Mouse (Mus musculus): Measurements from ENCODE around the gene Olfr1230. TPM values are rescaled to one million over a fixed set of nuclear protein-coding genes. Genes with fewer than 3 reads are reported as not detected.

Gene Olfr1230
- not detected in 2 replicates for polyA plus RNA-seq (2014; fragmentation: Nextera tagmentation; extraction: Ambion mirVana)

DNA sequence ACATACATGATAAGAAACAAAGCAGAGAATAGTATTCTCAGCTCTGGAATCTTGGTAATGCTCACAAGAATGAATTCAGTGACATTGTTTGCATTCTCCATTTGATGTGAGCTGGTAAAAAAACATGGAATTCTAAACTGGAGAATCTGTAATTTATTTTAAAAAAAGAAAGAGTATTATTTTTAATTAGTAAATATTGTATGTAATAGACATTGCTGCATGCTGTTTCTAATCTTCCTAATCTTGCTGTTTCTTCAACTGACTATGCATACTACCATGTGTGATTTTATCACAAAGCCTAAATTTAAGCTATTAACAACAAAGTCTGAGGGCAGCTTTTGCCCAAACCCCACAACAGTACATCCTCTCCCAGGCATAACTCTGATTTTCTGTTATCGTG lies at the start of gene Olfr1230:
TSS of gene Olfr1230 (minus strand) at position 101 of the 400 bp plus-strand sequence.
- Histone ChIP-seq H3K27me3 (ENCODE audit: control insufficient read depth, insufficient read depth, low read length) (no peaks in the 10 kb centered on the region), H3K4me2 (ENCODE audit: low read depth, severe bottlenecking) (no peak within 1 kb of the TSS), H3K9me3 (ENCODE audit: control insufficient read depth, low read length) (no peaks in the 10 kb centered on the region), H3K36me3 (ENCODE audit: control insufficient read depth, insufficient read depth, low read length) (no peaks in the 10 kb centered on the region), H3K9ac (ENCODE audit: low read length) (no peak within 1 kb of the TSS), H3K4me1 (ENCODE audit: control insufficient read depth, insufficient read depth, low read length) (no peaks in the 10 kb centered on the region), H3K27ac (replicated peaks; ENCODE audit: low read depth, low read length) (no peak within 1 kb of the TSS), H3K4me3 (ENCODE audit: low read depth, low read length) (no peak within 1 kb of the TSS)
- no peak for DNase-seq (ENCODE audit: low spot score)
- no peak for ATAC-seq (ENCODE audit: insufficient number of reproducible peaks, low FRiP score, low TSS enrichment, low read depth)
- whole genome bisulfite sequencing: 96% methylated on average over 1 of the region's 1 CpGs

- H3K4me3 ChIP-seq (ENCODE audit: low read depth, low read length): no peak within 1 kb of the TSS
- H3K36me3 ChIP-seq (ENCODE audit: control insufficient read depth, insufficient read depth, low read length): no peaks in the 10 kb centered on the region
- H3K4me1 ChIP-seq (ENCODE audit: control insufficient read depth, insufficient read depth, low read length): no peaks in the 10 kb centered on the region
- DNase-seq (ENCODE audit: low spot score) (no peak), ATAC-seq (ENCODE audit: insufficient number of reproducible peaks, low FRiP score, low TSS enrichment, low read depth) (no peak)
- no peaks in the 10 kb centered on the region for H3K9me3 ChIP-seq (ENCODE audit: control insufficient read depth, low read length)
- H3K4me2 ChIP-seq (ENCODE audit: low read depth, severe bottlenecking): no peak within 1 kb of the TSS
- H3K9ac ChIP-seq (ENCODE audit: low read length): no peak within 1 kb of the TSS
- no peaks in the 10 kb centered on the region for H3K27me3 ChIP-seq (ENCODE audit: control insufficient read depth, insufficient read depth, low read length)
- no peak within 1 kb of the TSS for H3K27ac ChIP-seq (replicated peaks; ENCODE audit: low read depth, low read length)
Measured at GRCm38 (mm10) chr2:89342298-89342697, 45.2 kb upstream of the Olfr1230 start, which contains the start of gene Olfr1233. Olfr1233 (minus strand) TSS chr2:89342398.

DNA sequence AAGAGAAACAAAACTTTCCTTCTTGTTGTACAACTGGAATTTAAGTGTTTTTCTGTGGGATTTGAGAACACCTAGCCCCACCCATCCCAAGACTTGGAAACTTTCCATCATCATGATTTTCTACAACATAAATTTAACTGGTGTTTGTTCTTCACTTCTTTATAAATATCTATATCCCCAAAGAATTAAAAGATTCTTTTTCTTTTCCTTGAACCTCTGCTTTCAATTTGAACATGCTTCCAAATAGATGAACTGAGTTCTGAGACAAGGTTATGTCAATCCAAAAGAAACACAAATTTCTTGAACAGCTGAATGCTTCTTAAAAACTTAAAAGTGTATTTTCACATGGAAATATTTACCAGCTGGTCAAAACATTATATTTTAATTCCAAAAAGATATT lies 32.5 kb upstream of the Olfr1230 start, which contains the start of gene Olfr1232:
TSS of gene Olfr1232 (minus strand) at position 101 of the 400 bp plus-strand sequence.
- H3K4me3 ChIP-seq (ENCODE audit: low read depth, low read length): no peak within 1 kb of the TSS
- H3K9me3 ChIP-seq (ENCODE audit: control insufficient read depth, low read length): no peaks in the 10 kb centered on the region
- no peak within 1 kb of the TSS for H3K9ac ChIP-seq (ENCODE audit: low read length)
- H3K27ac ChIP-seq (replicated peaks; ENCODE audit: low read depth, low read length): no peak within 1 kb of the TSS
- ATAC-seq (ENCODE audit: insufficient number of reproducible peaks, low FRiP score, low TSS enrichment, low read depth) (no peak), DNase-seq (ENCODE audit: low spot score) (no peak)
- H3K36me3 ChIP-seq (ENCODE audit: control insufficient read depth, insufficient read depth, low read length): no peaks in the 10 kb centered on the region
- H3K4me1 ChIP-seq (ENCODE audit: control insufficient read depth, insufficient read depth, low read length): no peaks in the 10 kb centered on the region
- H3K4me2 ChIP-seq (ENCODE audit: low read depth, severe bottlenecking): no peak within 1 kb of the TSS
- no peaks in the 10 kb centered on the region for H3K27me3 ChIP-seq (ENCODE audit: control insufficient read depth, insufficient read depth, low read length)

DNA sequence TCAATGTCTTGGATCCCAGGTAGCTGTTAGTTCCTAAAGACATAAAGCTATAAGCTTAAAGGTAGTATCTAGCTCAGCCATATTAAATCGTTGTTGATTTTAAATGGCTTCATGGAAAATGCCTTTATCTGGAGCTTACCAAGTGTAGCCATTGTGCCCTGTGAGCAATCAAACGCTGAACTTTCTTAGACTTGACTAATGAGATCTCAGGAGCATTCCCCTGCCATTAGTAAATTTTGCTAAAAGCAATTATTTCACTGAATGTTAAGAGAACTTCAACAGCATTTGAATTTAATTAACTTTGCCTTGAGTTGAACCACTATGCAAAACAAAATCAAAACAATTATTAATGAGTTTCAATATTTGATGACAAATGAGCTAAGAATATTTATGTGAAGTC lies 9.9 kb upstream of the Olfr1230 start, which contains the start of gene Olfr1231:
TSS of gene Olfr1231 (minus strand) at position 101 of the 400 bp plus-strand sequence.
- no peak for ATAC-seq (ENCODE audit: insufficient number of reproducible peaks, low FRiP score, low TSS enrichment, low read depth)
- Histone ChIP-seq H3K27me3 (ENCODE audit: control insufficient read depth, insufficient read depth, low read length) (no peaks in the 10 kb centered on the region), H3K4me1 (ENCODE audit: control insufficient read depth, insufficient read depth, low read length) (no peaks in the 10 kb centered on the region), H3K4me2 (ENCODE audit: low read depth, severe bottlenecking) (no peak within 1 kb of the TSS), H3K27ac (replicated peaks; ENCODE audit: low read depth, low read length) (no peak within 1 kb of the TSS), H3K9ac (ENCODE audit: low read length) (no peak within 1 kb of the TSS), H3K4me3 (ENCODE audit: low read depth, low read length) (no peak within 1 kb of the TSS), H3K9me3 (ENCODE audit: control insufficient read depth, low read length) (no peaks in the 10 kb centered on the region), H3K36me3 (ENCODE audit: control insufficient read depth, insufficient read depth, low read length) (no peaks in the 10 kb centered on the region)
- DNase-seq (ENCODE audit: low spot score): no peak
- WGBS: 76% methylated on average over 2 of the region's 2 CpGs

DNA sequence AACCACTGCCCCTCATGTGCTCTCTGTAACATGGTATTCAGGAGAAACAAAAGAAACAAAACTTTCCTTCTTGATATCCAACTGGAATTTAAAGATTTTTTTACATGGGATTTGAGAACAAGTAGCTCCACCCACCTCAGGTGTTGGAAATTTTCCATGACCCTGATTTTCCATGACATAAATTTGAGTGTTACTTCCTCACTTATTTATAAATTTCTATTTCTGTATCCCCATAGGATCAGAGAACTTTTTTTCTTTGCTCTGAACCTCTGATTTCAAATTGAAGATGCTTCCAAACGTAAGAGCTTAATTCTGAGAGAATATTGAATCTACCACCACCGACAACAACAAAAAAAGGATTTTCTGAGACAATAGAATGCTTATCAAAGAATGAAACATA lies 9.2 kb downstream of the Olfr1230 start, which contains the start of gene Olfr1229:
TSS of gene Olfr1229 (minus strand) at position 101 of the 400 bp plus-strand sequence.
- no peak within 1 kb of the TSS for H3K4me3 ChIP-seq (ENCODE audit: low read depth, low read length)
- no peaks in the 10 kb centered on the region for H3K9me3 ChIP-seq (ENCODE audit: control insufficient read depth, low read length)
- H3K27ac ChIP-seq (replicated peaks; ENCODE audit: low read depth, low read length): no peak within 1 kb of the TSS
- no peaks in the 10 kb centered on the region for H3K4me1 ChIP-seq (ENCODE audit: control insufficient read depth, insufficient read depth, low read length)
- WGBS: 88% methylated on average over 2 of the region's 2 CpGs
- no peak within 1 kb of the TSS for H3K9ac ChIP-seq (ENCODE audit: low read length)
- no peaks in the 10 kb centered on the region for H3K27me3 ChIP-seq (ENCODE audit: control insufficient read depth, insufficient read depth, low read length)
- no peak within 1 kb of the TSS for H3K4me2 ChIP-seq (ENCODE audit: low read depth, severe bottlenecking)
- ATAC-seq (ENCODE audit: insufficient number of reproducible peaks, low FRiP score, low TSS enrichment, low read depth) (no peak), DNase-seq (ENCODE audit: low spot score) (no peak)
- no peaks in the 10 kb centered on the region for H3K36me3 ChIP-seq (ENCODE audit: control insufficient read depth, insufficient read depth, low read length)

DNA sequence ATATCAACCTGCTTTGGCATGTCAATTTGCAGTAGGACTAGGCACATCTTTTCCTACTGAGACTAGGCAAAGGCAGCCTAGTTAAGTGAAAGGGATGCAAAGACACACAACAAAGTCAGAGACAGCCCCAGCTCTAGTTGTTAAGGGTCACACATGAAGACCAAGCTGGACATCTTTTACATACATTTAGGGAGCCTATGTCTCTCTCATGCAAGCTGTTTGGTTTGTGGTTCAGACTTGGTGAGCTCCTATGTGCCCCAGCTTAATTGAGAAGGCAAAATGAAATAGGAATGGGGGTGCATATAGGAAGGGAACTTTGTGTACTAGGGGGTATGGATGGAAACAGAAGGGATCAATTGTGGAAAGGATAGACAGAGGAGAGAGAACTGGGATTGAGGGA lies 43.1 kb downstream of the Olfr1230 start, which contains the start of gene Olfr1228:
TSS of gene Olfr1228 (minus strand) at position 101 of the 400 bp plus-strand sequence.
- Histone ChIP-seq H3K4me1 (ENCODE audit: control insufficient read depth, insufficient read depth, low read length) (no peaks in the 10 kb centered on the region), H3K4me3 (ENCODE audit: low read depth, low read length) (no peak within 1 kb of the TSS)
- ATAC-seq (ENCODE audit: insufficient number of reproducible peaks, low FRiP score, low TSS enrichment, low read depth): no peak

More for the DNA sequence above, 43.1 kb downstream of the Olfr1230 start, which contains the start of gene Olfr1228:
- no peaks in the 10 kb centered on the region for H3K36me3 ChIP-seq (ENCODE audit: control insufficient read depth, insufficient read depth, low read length)
- no peak for DNase-seq (ENCODE audit: low spot score)
- H3K27me3 ChIP-seq (ENCODE audit: control insufficient read depth, insufficient read depth, low read length): no peaks in the 10 kb centered on the region
- no peak within 1 kb of the TSS for H3K27ac ChIP-seq (replicated peaks; ENCODE audit: low read depth, low read length)
- H3K9me3 ChIP-seq (ENCODE audit: control insufficient read depth, low read length): no peaks in the 10 kb centered on the region
- H3K4me2 ChIP-seq (ENCODE audit: low read depth, severe bottlenecking): no peak within 1 kb of the TSS
- no peak within 1 kb of the TSS for H3K9ac ChIP-seq (ENCODE audit: low read length)

Other genes with a start within 250 kb of the Olfr1230 start
- gene Olfr1218, start 236.1 kb downstream of the Olfr1230 start, polyA plus RNA-seq (2014; fragmentation: Nextera tagmentation; extraction: Ambion mirVana): not detected in 2 replicates
- not detected in 2 replicates for gene Olfr1219, start 213.8 kb downstream of the Olfr1230 start, polyA plus RNA-seq (2014; fragmentation: Nextera tagmentation; extraction: Ambion mirVana)
- gene Olfr1220, start 190.4 kb downstream of the Olfr1230 start, polyA plus RNA-seq (2014; fragmentation: Nextera tagmentation; extraction: Ambion mirVana): not detected in 2 replicates
- not detected in 2 replicates for gene Olfr1221, start 180.0 kb downstream of the Olfr1230 start, polyA plus RNA-seq (2014; fragmentation: Nextera tagmentation; extraction: Ambion mirVana)
- not detected in 2 replicates for gene Olfr1222, start 164.2 kb downstream of the Olfr1230 start, polyA plus RNA-seq (2014; fragmentation: Nextera tagmentation; extraction: Ambion mirVana)
- gene Olfr1223, start 145.7 kb downstream of the Olfr1230 start, polyA plus RNA-seq (2014; fragmentation: Nextera tagmentation; extraction: Ambion mirVana): not detected in 2 replicates
- not detected in 2 replicates for gene Olfr1224-ps1, start 133.2 kb downstream of the Olfr1230 start, polyA plus RNA-seq (2014; fragmentation: Nextera tagmentation; extraction: Ambion mirVana)
- gene Olfr1225, start 122.6 kb downstream of the Olfr1230 start, polyA plus RNA-seq (2014; fragmentation: Nextera tagmentation; extraction: Ambion mirVana): not detected in 2 replicates
- not detected in 2 replicates for gene Olfr1226, start 97.2 kb downstream of the Olfr1230 start, polyA plus RNA-seq (2014; fragmentation: Nextera tagmentation; extraction: Ambion mirVana)
- not detected in 2 replicates for gene Olfr1228, start 43.2 kb downstream of the Olfr1230 start, polyA plus RNA-seq (2014; fragmentation: Nextera tagmentation; extraction: Ambion mirVana)
- not detected in 2 replicates for gene Olfr1229, start 9.3 kb downstream of the Olfr1230 start, polyA plus RNA-seq (2014; fragmentation: Nextera tagmentation; extraction: Ambion mirVana)
- gene Olfr1231, start 9.8 kb upstream of the Olfr1230 start, polyA plus RNA-seq (2014; fragmentation: Nextera tagmentation; extraction: Ambion mirVana): not detected in 2 replicates
- gene Olfr1232, start 32.4 kb upstream of the Olfr1230 start, polyA plus RNA-seq (2014; fragmentation: Nextera tagmentation; extraction: Ambion mirVana): not detected in 2 replicates
- gene Olfr1233, start 45.1 kb upstream of the Olfr1230 start, polyA plus RNA-seq (2014; fragmentation: Nextera tagmentation; extraction: Ambion mirVana): not detected in 2 replicates
- not detected in 2 replicates for gene Olfr1234, start 67.6 kb upstream of the Olfr1230 start, polyA plus RNA-seq (2014; fragmentation: Nextera tagmentation; extraction: Ambion mirVana)
- not detected in 2 replicates for gene Olfr1238, start 112.4 kb upstream of the Olfr1230 start, polyA plus RNA-seq (2014; fragmentation: Nextera tagmentation; extraction: Ambion mirVana)
- not detected in 2 replicates for gene Olfr1239, start 123.1 kb upstream of the Olfr1230 start, polyA plus RNA-seq (2014; fragmentation: Nextera tagmentation; extraction: Ambion mirVana)
- not detected in 2 replicates for gene Olfr1240, start 145.7 kb upstream of the Olfr1230 start, polyA plus RNA-seq (2014; fragmentation: Nextera tagmentation; extraction: Ambion mirVana)
- gene Olfr1241, start 189.9 kb upstream of the Olfr1230 start, polyA plus RNA-seq (2014; fragmentation: Nextera tagmentation; extraction: Ambion mirVana): not detected in 2 replicates
- not detected in 2 replicates for gene Olfr1242, start 201.1 kb upstream of the Olfr1230 start, polyA plus RNA-seq (2014; fragmentation: Nextera tagmentation; extraction: Ambion mirVana)
- not detected in 2 replicates for gene Olfr1243, start 234.2 kb upstream of the Olfr1230 start, polyA plus RNA-seq (2014; fragmentation: Nextera tagmentation; extraction: Ambion mirVana)